ENCODE assay signal across 33 mouse cellular contexts in genomic region chr9:30827780-30828179, GRCm38 (mm10).
"Had no signal": no experiment of that assay in that cellular context is flagged by ENCODE, and none has a peak within 500 bp of the region (broad histone marks: within the 10 kb centered on the region; RNA-seq: fewer than 3 reads in every experiment).

No protein-coding gene starts in this region.

- H3K36me3 ChIP-seq: heart, embryonic 10.5 days; heart, embryonic 12.5 days; heart, embryonic 13.5 days; heart, embryonic 15.5 days; hindbrain, embryonic 10.5 days; hindbrain, embryonic 12.5 days; hindbrain, embryonic 13.5 days; hindbrain, embryonic 15.5 days; intestine, embryonic 15.5 days had no signal

- H3K9ac ChIP-seq: heart, embryonic 12.5 days; heart, embryonic 13.5 days; heart, embryonic 15.5 days; hindbrain, embryonic 12.5 days; hindbrain, embryonic 13.5 days; hindbrain, embryonic 14.5 days; hindbrain, embryonic 15.5 days; intestine, embryonic 15.5 days had no signal

- DNase-seq: heart, postnatal 10 days; heart, postnatal 14 days; heart, postnatal 36 days; heart, postnatal 4 days; kidney, adult 11 months; kidney, adult 18-20 months; kidney, adult 2 months; kidney, adult 8-10 months; kidney, postnatal 10 days; kidney, postnatal 25 days; kidney, postnatal 36 days; kidney, postnatal 4 days; layer of hippocampus, adult 9-11 months; layer of hippocampus, postnatal 36 days had no signal

- H3K4me1 ChIP-seq: heart, embryonic 10.5 days; heart, embryonic 12.5 days; heart, embryonic 13.5 days; heart, embryonic 15.5 days; hindbrain, embryonic 10.5 days; hindbrain, embryonic 12.5 days; hindbrain, embryonic 13.5 days; hindbrain, embryonic 15.5 days; intestine, embryonic 15.5 days had no signal

- H3K4me3 ChIP-seq: heart, embryonic 10.5 days; heart, embryonic 12.5 days; heart, embryonic 13.5 days; heart, embryonic 15.5 days; hindbrain, embryonic 10.5 days; hindbrain, embryonic 12.5 days; hindbrain, embryonic 13.5 days; hindbrain, embryonic 15.5 days; intestine, embryonic 15.5 days; layer of hippocampus, adult 2 months; left cerebral cortex, adult 2 months had no signal

- H3K9me3 ChIP-seq: heart, embryonic 10.5 days; heart, embryonic 12.5 days; heart, embryonic 13.5 days; heart, embryonic 15.5 days; hindbrain, embryonic 10.5 days; hindbrain, embryonic 12.5 days; hindbrain, embryonic 13.5 days; hindbrain, embryonic 15.5 days; intestine, embryonic 15.5 days had no signal

- ATAC-seq: hindbrain, embryonic 16.5 days; hindbrain, postnatal 0 days; inflammation-experienced regulatory T-cells, adult 6 months; intestine, embryonic 15.5 days; intestine, embryonic 16.5 days; intestine, postnatal 0 days had no signal

- H3K27ac ChIP-seq: heart, embryonic 10.5 days; heart, embryonic 13.5 days; heart, embryonic 15.5 days; hindbrain, embryonic 10.5 days; hindbrain, embryonic 12.5 days; hindbrain, embryonic 13.5 days; hindbrain, embryonic 14.5 days; hindbrain, embryonic 15.5 days; hindbrain, postnatal 0 days; intestine, embryonic 15.5 days; kidney, postnatal 0 days; layer of hippocampus, adult 2 months; left cerebral cortex, adult 2 months had no signal

- H3K27me3 ChIP-seq: heart, embryonic 12.5 days; heart, embryonic 13.5 days; heart, embryonic 15.5 days; hindbrain, embryonic 12.5 days; hindbrain, embryonic 13.5 days; hindbrain, embryonic 15.5 days; intestine, embryonic 15.5 days had no signal

- H3K4me2 ChIP-seq: heart, embryonic 11.5 days; heart, embryonic 12.5 days; heart, embryonic 13.5 days; heart, embryonic 15.5 days; hindbrain, embryonic 12.5 days; hindbrain, embryonic 13.5 days; hindbrain, embryonic 14.5 days; hindbrain, embryonic 15.5 days; intestine, embryonic 15.5 days had no signal
